Mouse (Mus musculus) MN1 (cell line): ENCODE data around the gene Klf16.

Experiments used
- DNase-seq: peaks from one replicate; pipeline ENCODE4 v3.0.0-alpha.2; 2016; ENCODE audit warnings: low spot score

The Klf16 gene

GRCm38 (mm10) chr10:80575925-80576324, 1.2 kb downstream of the Klf16 start:
- no peak for DNase-seq

GRCm38 (mm10) chr10:80574896-80575295, 2.2 kb downstream of the Klf16 start:
- DNase-seq, result no peak

- DNase-seq, result peak; percentile 48
Measured at GRCm38 (mm10) chr10:80573944-80574343, 3.2 kb downstream of the Klf16 start.

GRCm38 (mm10) chr10:80572477-80572876, 4.6 kb downstream of the Klf16 start:
- DNase-seq, result no peak

- no peak for DNase-seq
Measured at GRCm38 (mm10) chr10:80570871-80571836, 6.0 kb downstream of the Klf16 start.

GRCm38 (mm10) chr10:80570419-80570818, 6.7 kb downstream of the Klf16 start:
- DNase-seq, result no peak

GRCm38 (mm10) chr10:80569664-80570066, 7.5 kb downstream of the Klf16 start:
- DNase-seq, result no peak

- no peak for DNase-seq
Measured at GRCm38 (mm10) chr10:80568876-80569275, 8.2 kb downstream of the Klf16 start.

- peak; percentile 84 for DNase-seq
Measured at GRCm38 (mm10) chr10:80566375-80567092, 10.6 kb downstream of the Klf16 start.

GRCm38 (mm10) chr10:80561116-80561944, 15.8 kb downstream of the Klf16 start, which contains the start of gene Rexo1:
TSS of gene Rexo1 (minus strand) at chr10:80561560.
- DNase-seq, result peak; percentile 94

- no peak for DNase-seq
Measured at GRCm38 (mm10) chr10:80560621-80561020, 16.5 kb downstream of the Klf16 start.

GRCm38 (mm10) chr10:80559431-80559830, 17.7 kb downstream of the Klf16 start:
- DNase-seq, result no peak

GRCm38 (mm10) chr10:80557346-80557965, 19.7 kb downstream of the Klf16 start:
- peak; percentile 85 for DNase-seq

GRCm38 (mm10) chr10:80553997-80554396, 23.1 kb downstream of the Klf16 start:
- DNase-seq, result no peak

GRCm38 (mm10) chr10:80553575-80553974, 23.5 kb downstream of the Klf16 start:
- DNase-seq, result no peak

- DNase-seq, result no peak
Measured at GRCm38 (mm10) chr10:80552364-80552763, 24.8 kb downstream of the Klf16 start.

GRCm38 (mm10) chr10:80549279-80549678, 27.8 kb downstream of the Klf16 start:
- no peak for DNase-seq

- DNase-seq, result peak; percentile 80
Measured at GRCm38 (mm10) chr10:80548428-80549006, 28.6 kb downstream of the Klf16 start.

GRCm38 (mm10) chr10:80547539-80547938, 29.6 kb downstream of the Klf16 start:
- no peak for DNase-seq

GRCm38 (mm10) chr10:80546945-80547344, 30.2 kb downstream of the Klf16 start:
- DNase-seq, result no peak

- DNase-seq, result no peak
Measured at GRCm38 (mm10) chr10:80545590-80545989, 31.5 kb downstream of the Klf16 start.
